Mouse (Mus musculus) left cerebral cortex, postnatal 36 days (tissue): Measurements from ENCODE around the gene Tcap. TPM values are rescaled to one million over a fixed set of nuclear protein-coding genes. Genes with fewer than 3 reads are reported as not detected.

Experiments used
- DNase-seq, 2 experiments: peaks; one replicate each; pipeline ENCODE4 v3.0.0; 2021 to 2022; ENCODE audit warnings: low spot score in 2 of 2, mixed read lengths in 1 of 2
- intact Hi-C: fragments of 180-260 bp; cut with DNase I; formaldehyde crosslinking; loops from one replicate; pipeline ENCODE4 v1.15.1; 2025
- total RNA-seq, 2 experiments: library from RNA; stranded (reverse); gene quantifications; 2 replicates each; pipeline ENCODE4 v1.2.3; 2021

Tcap gene
- total RNA-seq, 2 experiments from 2014 or later = 11.8 to 14.4 TPM

GRCm38 (mm10) chr11:98395041-98395440 is 11.4 kb downstream of the Tcap start:
- intact Hi-C loops = no loop called here
- DNase-seq = no peak

- intact Hi-C loops = no loop called here
Measured at GRCm38 (mm10) chr11:98397946-98398345, 14.3 kb downstream of the Tcap start.

GRCm38 (mm10) chr11:98400161-98400726 is 16.6 kb downstream of the Tcap start, which contains the start of gene Pgap3:
Gene Pgap3, minus strand, starts transcription at chr11:98400490.
- intact Hi-C loops = no loop called here
- peak; percentile 90 to 91 for DNase-seq

More at GRCm38 (mm10) chr11:98397946-98398345, 14.3 kb downstream of the Tcap start:
- DNase-seq = no peak

GRCm38 (mm10) chr11:98400816-98401215 is 17.2 kb downstream of the Tcap start:
- intact Hi-C loops = no loop called here
- no peak for DNase-seq

GRCm38 (mm10) chr11:98406621-98407020 is 23.0 kb downstream of the Tcap start:
- intact Hi-C loops = no loop called here

GRCm38 (mm10) chr11:98408872-98409271 is 25.3 kb downstream of the Tcap start:
- DNase-seq = no peak
- intact Hi-C loops = no loop called here

More at GRCm38 (mm10) chr11:98406621-98407020, 23.0 kb downstream of the Tcap start:
- DNase-seq = no peak

GRCm38 (mm10) chr11:98409341-98409822 is 25.8 kb downstream of the Tcap start:
- no peak for DNase-seq
- intact Hi-C loops = no loop called here

GRCm38 (mm10) chr11:98412273-98412796 is 28.7 kb downstream of the Tcap start, which contains the start of gene Erbb2:
Gene Erbb2, plus strand, starts transcription at chr11:98412470.
- no peak for DNase-seq
- intact Hi-C loops = no loop called here

GRCm38 (mm10) chr11:98412797-98413301 is 29.2 kb downstream of the Tcap start:
- intact Hi-C loops = no loop called here
- DNase-seq = no peak

GRCm38 (mm10) chr11:98413731-98414130 is 30.1 kb downstream of the Tcap start:
- intact Hi-C loops = no loop called here
- no peak for DNase-seq

- intact Hi-C loops = no loop called here
- no peak for DNase-seq
Measured at GRCm38 (mm10) chr11:98414162-98414561, 30.6 kb downstream of the Tcap start.

GRCm38 (mm10) chr11:98417074-98417473 is 33.5 kb downstream of the Tcap start:
- no peak for DNase-seq
- intact Hi-C loops = no loop called here

GRCm38 (mm10) chr11:98418273-98418672 is 34.7 kb downstream of the Tcap start:
- DNase-seq = no peak
- intact Hi-C loops = no loop called here

GRCm38 (mm10) chr11:98418939-98419547 is 35.4 kb downstream of the Tcap start:
- intact Hi-C loops = no loop called here
- no peak for DNase-seq

- intact Hi-C loops = no loop called here
- DNase-seq = no peak
Measured at GRCm38 (mm10) chr11:98426592-98426991, 43.0 kb downstream of the Tcap start.

- no peak for DNase-seq
- intact Hi-C loops = no loop called here
Measured at GRCm38 (mm10) chr11:98428436-98428835, 44.8 kb downstream of the Tcap start.

GRCm38 (mm10) chr11:98431743-98432502 is 48.3 kb downstream of the Tcap start:
- DNase-seq = no peak
- intact Hi-C loops = no loop called here
